Mouse (Mus musculus): ENCODE results near the gene Draxin. TPM values are rescaled to one million over a fixed set of nuclear protein-coding genes. Genes with fewer than 3 reads are reported as not detected.

The Draxin gene
- total and polyA plus RNA-seq, 3 experiments = 0.08 to 0.17 TPM; not detected in 1

DNA sequence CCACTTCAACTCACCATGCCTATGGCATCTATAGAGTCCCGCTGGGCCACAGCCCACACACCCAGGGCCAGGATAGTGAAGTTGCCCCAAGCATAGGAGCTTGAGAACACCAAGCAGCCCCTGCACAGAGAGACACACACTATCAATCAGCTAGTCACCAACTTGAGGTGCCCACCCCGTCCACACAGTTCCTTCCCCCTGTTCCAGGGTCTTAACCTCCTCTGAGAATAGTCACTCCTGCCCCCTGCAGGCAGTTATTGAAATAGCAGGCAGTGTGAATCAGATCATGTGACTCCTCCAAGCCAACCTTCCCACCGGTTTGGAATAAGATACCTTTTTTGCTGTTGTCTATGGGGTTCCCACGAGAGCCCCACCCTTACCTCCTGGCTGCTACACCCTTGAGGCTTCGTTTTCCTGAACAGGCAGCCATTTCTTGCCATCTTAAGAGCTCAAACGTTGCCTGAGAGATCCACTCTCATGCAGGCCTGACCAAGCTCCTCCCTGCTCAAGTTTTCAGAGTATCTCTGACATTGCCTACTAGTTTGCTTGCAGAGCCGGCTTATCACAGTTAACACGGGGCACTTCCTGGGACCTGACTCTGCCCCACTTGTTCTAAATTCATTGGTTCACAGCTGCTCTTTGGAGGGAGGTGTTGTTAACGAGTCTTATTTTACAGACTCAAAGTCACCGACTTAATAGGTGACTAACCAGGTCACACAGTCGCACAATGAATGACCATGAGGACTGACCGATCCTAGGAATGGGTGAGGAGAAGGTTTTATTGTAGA is 48.0 kb downstream of the Draxin start (continued):
- TF ChIP-seq ETS1 (IDR thresholded peaks at IDR 0.05; ENCODE audit: low read depth, low read length) = 0 out of 2 replicates have a peak, but pooled peaks have one; percentile 21
- TF ChIP-seq MYB (IDR thresholded peaks at IDR 0.05; ENCODE audit: low read depth, low read length) = no peak
- TF ChIP-seq MAZ (IDR thresholded peaks at IDR 0.05; ENCODE audit: low read depth, low read length) = no peak
- peak; percentile 57; the same call in 1 of the 2 replicates for TF ChIP-seq GATA1 (IDR thresholded peaks at IDR 0.05; ENCODE audit: low read depth, low read length)

DNA sequence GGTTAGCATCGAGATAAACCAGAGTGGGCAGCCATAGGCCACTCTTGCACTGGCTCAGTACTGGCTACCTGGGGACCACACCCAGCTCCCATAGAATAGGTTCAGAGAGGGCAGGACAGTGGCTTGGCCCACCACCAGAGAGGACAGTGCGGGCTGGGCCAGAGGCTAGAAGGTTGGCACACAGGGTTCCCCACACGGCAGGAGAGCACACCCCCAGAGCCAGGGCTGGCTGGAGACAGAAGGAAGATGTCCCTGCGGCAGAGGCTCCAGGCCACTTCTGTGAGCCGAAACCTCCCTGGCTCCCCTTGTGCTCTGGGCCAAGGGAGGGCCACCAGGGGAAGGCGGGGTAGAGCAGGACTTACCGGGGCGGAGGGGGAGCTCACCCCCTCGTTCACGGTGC is 49.3 kb downstream of the Draxin start:
- Histone ChIP-seq H3K79me2 (ENCODE audit: control insufficient read depth, insufficient read depth, low read length, poor library complexity) (no peaks in the 10 kb centered on the region), H3K9ac (ENCODE audit: control insufficient read depth, low read depth, low read length, poor library complexity, severe bottlenecking) (no peak overlapping the region), H3K27ac (ENCODE audit: control insufficient read depth, low read depth, low read length) (no peak overlapping the region), H3K4me1 (ENCODE audit: control insufficient read depth in 1 of 2, insufficient read depth in 2 of 2, low read length in 2 of 2) (peaks cover 0 to 10% of the 10 kb centered on the region in 2 experiments; a peak in 2 of 4 replicates), H3K4me3 (ENCODE audit: control insufficient read depth in 1 of 2, insufficient read depth in 1 of 2, low read depth in 2 of 2, low read length in 2 of 2) (no peak overlapping the region), H3K36me3 (ENCODE audit: control insufficient read depth in 1 of 2, insufficient read depth in 2 of 2, low read length in 2 of 2) (no peaks in the 10 kb centered on the region; a peak in 1 of 4 replicates), H3K27me3 (ENCODE audit: control insufficient read depth in 1 of 2, insufficient read depth in 2 of 2, low read length in 2 of 2) (no peaks in the 10 kb centered on the region), H3K9me3 (replicated peaks; ENCODE audit: insufficient read depth, low read length) (no peaks in the 10 kb centered on the region)
- no peak for DNase-seq (ENCODE audit: low read depth, low spot score)
- TF ChIP-seq ZMIZ1 (IDR thresholded peaks at IDR 0.05; ENCODE audit: low read depth, low read length) (no peak), NRF1 (IDR thresholded peaks at IDR 0.05; ENCODE audit: insufficient read depth, low read depth, low read length, poor library complexity, severe bottlenecking) (no peak), USF2 (IDR thresholded peaks at IDR 0.05; ENCODE audit: borderline replicate concordance in 1 of 2, insufficient read depth in 1 of 2, low read depth in 1 of 2, low read length in 2 of 2) (no peak), POLR2AphosphoS5 (IDR thresholded peaks at IDR 0.05; ENCODE audit: borderline replicate concordance, low read depth, low read length) (no peak), NELFE (IDR thresholded peaks at IDR 0.05; ENCODE audit: low read depth, low read length) (no peak), USF1 (IDR thresholded peaks at IDR 0.05; ENCODE audit: low read depth, low read length) (no peak), SIN3A (IDR thresholded peaks at IDR 0.05; ENCODE audit: low read length) (no peak), CHD2 (IDR thresholded peaks at IDR 0.05; ENCODE audit: low read length) (no peak), MAZ (IDR thresholded peaks at IDR 0.05; ENCODE audit: low read depth, low read length) (no peak)

DNA sequence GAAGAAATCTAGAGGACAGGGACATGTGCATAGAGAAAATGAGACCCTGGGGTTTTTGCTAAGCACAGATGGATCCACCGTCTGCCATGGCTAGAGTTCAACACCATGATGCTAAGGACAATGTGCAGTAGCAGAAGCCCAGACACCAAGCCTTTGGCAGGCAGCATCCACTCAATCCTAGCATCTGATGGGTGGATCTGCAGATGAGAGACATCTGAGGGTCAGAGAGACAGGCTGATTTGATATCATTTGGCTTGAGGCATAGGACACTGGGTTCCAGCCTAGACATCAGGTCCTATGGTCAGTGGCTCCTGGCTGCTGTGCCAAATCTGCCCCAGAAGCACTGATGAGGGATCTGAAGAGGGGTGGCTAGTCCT is 49.9 kb downstream of the Draxin start:
- Histone ChIP-seq H3K79me2 (ENCODE audit: control insufficient read depth, insufficient read depth, low read length, poor library complexity) (no peaks in the 10 kb centered on the region), H3K9ac (ENCODE audit: control insufficient read depth, low read depth, low read length, poor library complexity, severe bottlenecking) (no peak overlapping the region), H3K27ac (ENCODE audit: control insufficient read depth, low read depth, low read length) (no peak overlapping the region), H3K9me3 (replicated peaks; ENCODE audit: insufficient read depth, low read length) (no peaks in the 10 kb centered on the region), H3K4me3 (ENCODE audit: control insufficient read depth in 1 of 2, insufficient read depth in 1 of 2, low read depth in 2 of 2, low read length in 2 of 2) (no peak overlapping the region), H3K4me1 (ENCODE audit: control insufficient read depth in 1 of 2, insufficient read depth in 2 of 2, low read length in 2 of 2) (peaks cover 0 to 10% of the 10 kb centered on the region in 2 experiments; a peak in 2 of 4 replicates), H3K27me3 (ENCODE audit: control insufficient read depth in 1 of 2, insufficient read depth in 2 of 2, low read length in 2 of 2) (no peaks in the 10 kb centered on the region), H3K36me3 (ENCODE audit: control insufficient read depth in 1 of 2, insufficient read depth in 2 of 2, low read length in 2 of 2) (no peaks in the 10 kb centered on the region; a peak in 1 of 4 replicates)
- DNase-seq (ENCODE audit: low read depth, low spot score) = no peak
- TF ChIP-seq USF1 (IDR thresholded peaks at IDR 0.05; ENCODE audit: low read depth, low read length) (no peak), NELFE (IDR thresholded peaks at IDR 0.05; ENCODE audit: low read depth, low read length) (no peak), MEF2A (IDR thresholded peaks at IDR 0.05; ENCODE audit: extremely low read depth, insufficient replicate concordance, low read depth, low read length, poor library complexity, severe bottlenecking) (no peak), SIN3A (IDR thresholded peaks at IDR 0.05; ENCODE audit: low read length) (no peak), NRF1 (IDR thresholded peaks at IDR 0.05; ENCODE audit: insufficient read depth, low read depth, low read length, poor library complexity, severe bottlenecking) (no peak)
